Mouse (Mus musculus) kidney, embryonic 14.5 days (tissue): ENCODE results near the gene Thbs3. TPM values are rescaled to one million over a fixed set of nuclear protein-coding genes. Genes with fewer than 3 reads are reported as not detected.

Experiments used
- ATAC-seq: fragments of 200-750 bp; cut with Nextera tagmentation; 2 replicates; pipeline ENCODE4 v1.8.0; 2017; ENCODE audit warnings: moderate number of reproducible peaks, mild to moderate bottlenecking, moderate TSS enrichment, moderate library complexity; ENCODE audit not compliant: low FRiP score, low TSS enrichment
- H3K27ac ChIP-seq: fragments of 300-500 bp; sonication (generic); 2 replicates; pipeline ENCODE4 v1.5.1; 2014; ENCODE audit warnings: low read depth, mild to moderate bottlenecking, low read length, moderate library complexity, mixed read lengths
- H3K27me3 ChIP-seq: fragments of 300-500 bp; sonication (generic); 2 replicates; pipeline ENCODE4 v1.6.1; 2014; ENCODE audit warnings: mild to moderate bottlenecking, low read length; ENCODE audit not compliant: control insufficient read depth, insufficient read depth
- H3K36me3 ChIP-seq: fragments of 300-500 bp; sonication (generic); 2 replicates; pipeline ENCODE4 v1.6.1; 2014; ENCODE audit warnings: low read length, mixed read lengths; ENCODE audit not compliant: control insufficient read depth, insufficient read depth
- H3K4me1 ChIP-seq: fragments of 300-500 bp; sonication (generic); 2 replicates; pipeline ENCODE4 v1.6.1; 2014; ENCODE audit warnings: low read length, mixed read lengths; ENCODE audit not compliant: control insufficient read depth, insufficient read depth
- H3K4me2 ChIP-seq: fragments of 300-500 bp; sonication (generic); replicated peaks from 2 replicates; pipeline ENCODE4 v1.6.1; 2014; ENCODE audit warnings: low read depth, mild to moderate bottlenecking, low read length
- H3K4me3 ChIP-seq: fragments of 300-500 bp; sonication (generic); 2 replicates; pipeline ENCODE4 v1.5.1; 2014; ENCODE audit warnings: mild to moderate bottlenecking, low read length
- H3K9ac ChIP-seq: fragments of 300-500 bp; sonication (generic); 2 replicates; pipeline ENCODE4 v1.6.1; 2014; ENCODE audit warnings: low read depth, mild to moderate bottlenecking, low read length, moderate library complexity
- H3K9me3 ChIP-seq: fragments of 300-500 bp; sonication (generic); 2 replicates; pipeline ENCODE4 v1.6.1; 2016; ENCODE audit warnings: low read length; ENCODE audit not compliant: control insufficient read depth
- WGBS: fragments of 180-500 bp; shearing (Covaris S2); extraction: QIAGEN DNeasy Blood & Tissue Kit; methylation state at CpG from one replicate; pipeline ENCODE4 v1.1.7; 2014; 5-methylcytosine and 5-hydroxymethylcytosine counted together
- polyA plus RNA-seq: library from polyadenylated mRNA; unstranded; fragments of >200 nt; fragmentation: Nextera tagmentation; extraction: Ambion mirVana; gene quantifications from 2 replicates; pipeline ENCODE4 v1.2.1, GENCODE M21; 2014

Thbs3 gene
- polyA plus RNA-seq, 1 experiment from 2014 or later = 13.2 TPM

DNA sequence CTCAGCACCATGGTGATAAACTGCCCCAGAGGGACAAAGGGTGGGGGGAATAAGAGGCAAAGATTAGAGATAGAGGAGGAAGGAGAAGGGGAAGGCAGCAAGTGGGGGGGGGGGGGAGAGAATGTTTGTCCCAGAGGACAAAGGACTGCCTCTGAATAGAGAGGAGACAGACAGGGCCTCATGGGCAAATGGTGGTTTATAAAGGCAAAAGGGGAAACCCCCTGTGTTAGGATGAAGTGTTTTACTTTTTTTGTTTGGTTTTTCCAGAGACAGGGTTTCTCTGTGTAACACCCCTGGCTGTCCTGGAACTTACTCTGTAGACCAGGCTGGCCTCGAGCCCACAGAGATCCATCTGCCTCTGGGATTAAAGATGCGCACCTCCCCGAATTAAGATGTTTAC is 45.2 kb downstream of the Thbs3 start:
- Histone ChIP-seq H3K27me3 (no peaks in the 10 kb centered on the region), H3K4me3 (no peak overlapping the region), H3K4me1 (no peaks in the 10 kb centered on the region), H3K9me3 (no peaks in the 10 kb centered on the region), H3K9ac (no peak overlapping the region), H3K36me3 (no peaks in the 10 kb centered on the region), H3K27ac (no peak overlapping the region), H3K4me2 (no peak overlapping the region)
- WGBS = 72% methylated on average over 3 of the region's 3 CpGs
- no peak for ATAC-seq

DNA sequence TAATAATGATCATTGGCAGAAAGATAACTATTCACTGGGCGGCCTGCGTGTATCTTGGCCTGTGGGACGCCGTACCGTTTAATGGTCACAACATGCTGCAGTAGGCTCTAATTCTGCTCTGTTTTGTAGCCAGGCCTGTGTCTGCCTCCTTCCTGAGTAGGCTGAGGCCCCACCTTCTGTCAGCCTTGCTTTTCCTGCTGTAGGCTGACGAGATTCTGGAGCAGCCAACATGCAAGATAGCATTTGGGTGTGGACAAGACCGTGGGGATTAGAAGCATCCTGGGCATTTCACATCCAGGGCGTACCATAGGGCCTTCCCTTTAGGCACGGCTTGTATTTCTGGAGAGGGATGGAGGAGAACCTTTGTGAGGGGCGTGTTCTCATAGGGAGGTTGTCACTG is 47.4 kb downstream of the Thbs3 start:
- no peaks in the 10 kb centered on the region for H3K27me3 ChIP-seq

GRCm38 (mm10) chr3:89266439-89266893 is 51.5 kb downstream of the Thbs3 start:
- peaks cover 30% of the 10 kb centered on the region for H3K4me1 ChIP-seq
- H3K4me3 ChIP-seq = peak overlapping the region; percentile 83
- WGBS = 0% methylated on average over 20 of the region's 20 CpGs
- H3K27me3 ChIP-seq = no peaks in the 10 kb centered on the region
- peak overlapping the region; percentile 84 for H3K9ac ChIP-seq
- peak overlapping the region; percentile 85 for H3K4me2 ChIP-seq
- peaks cover 7% of the 10 kb centered on the region; the same call in 1 of the 2 replicates for H3K36me3 ChIP-seq
- H3K9me3 ChIP-seq = no peaks in the 10 kb centered on the region
- peak overlapping the region; percentile 10; the same call in 1 of the 2 replicates for H3K27ac ChIP-seq
- ATAC-seq = peak; percentile 83

More for the DNA sequence above, 47.4 kb downstream of the Thbs3 start:
- 0 out of 2 replicates have a peak, but pooled peaks cover 7% of the 10 kb centered on the region for H3K4me1 ChIP-seq
- WGBS = 59% methylated on average over 10 of the region's 10 CpGs
- no peak overlapping the region for H3K4me3 ChIP-seq
- no peak overlapping the region for H3K4me2 ChIP-seq
- no peaks in the 10 kb centered on the region for H3K36me3 ChIP-seq
- no peaks in the 10 kb centered on the region for H3K9me3 ChIP-seq
- H3K27ac ChIP-seq = peak overlapping the region; percentile 47; the same call in 1 of the 2 replicates
- ATAC-seq = no peak
- no peak overlapping the region for H3K9ac ChIP-seq

GRCm38 (mm10) chr3:89268916-89269315 is 53.9 kb downstream of the Thbs3 start:
- H3K4me2 ChIP-seq = peak overlapping the region; percentile 78; the same call in 1 of the 2 replicates
- no peaks in the 10 kb centered on the region for H3K9me3 ChIP-seq
- no peaks in the 10 kb centered on the region for H3K27me3 ChIP-seq
- no peak overlapping the region for H3K27ac ChIP-seq
- H3K4me1 ChIP-seq = peaks cover 30% of the 10 kb centered on the region
- ATAC-seq = no peak
- no peak overlapping the region for H3K4me3 ChIP-seq
- peak overlapping the region; percentile 23; the same call in 1 of the 2 replicates for H3K9ac ChIP-seq
- WGBS = 55% methylated on average over 8 of the region's 8 CpGs
- peaks cover 23% of the 10 kb centered on the region for H3K36me3 ChIP-seq

DNA sequence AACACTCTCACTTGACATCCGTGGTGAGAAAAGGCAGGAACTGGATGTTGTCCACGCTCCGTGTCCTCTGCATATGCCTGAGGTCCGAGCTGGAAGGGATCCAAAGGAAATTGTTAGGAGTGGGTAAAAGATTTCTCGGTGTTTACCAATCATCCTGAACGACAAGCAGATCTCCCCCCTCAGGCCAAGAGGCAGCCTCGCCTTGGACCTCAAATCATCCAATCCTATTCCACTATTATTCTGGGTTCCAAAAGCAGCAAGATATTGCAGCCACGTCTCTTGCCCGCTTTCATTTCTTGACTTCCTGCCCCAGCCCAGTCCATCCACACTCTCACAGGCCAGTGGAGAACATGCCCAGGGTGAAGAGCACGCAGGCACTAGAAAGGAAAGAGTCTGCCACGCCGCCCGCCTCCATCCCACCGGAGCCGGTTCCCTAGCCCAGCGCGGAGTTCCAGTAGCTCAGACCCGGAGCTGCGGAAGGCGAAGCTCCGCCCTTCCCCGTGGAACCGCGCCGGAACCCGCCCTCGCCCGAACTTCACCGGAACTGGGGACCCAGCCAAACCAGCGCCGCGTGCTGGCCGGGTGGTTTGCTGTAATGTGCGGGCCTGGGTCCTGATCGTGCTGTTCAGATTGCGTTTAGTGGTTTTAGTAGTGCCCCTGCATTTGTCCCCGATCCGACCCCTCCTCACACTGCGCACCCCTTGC is 55.2 kb downstream of the Thbs3 start, which contains the start of gene Slc50a1:
Gene Slc50a1, minus strand, starts transcription at position 520 of the 705 bp plus-strand sequence.
- H3K27me3 ChIP-seq = no peaks in the 10 kb centered on the region
- peak within 1 kb of the TSS; percentile 86 for H3K27ac ChIP-seq
- H3K4me3 ChIP-seq = peak within 1 kb of the TSS; percentile 53
- peak within 1 kb of the TSS; percentile 76 for H3K9ac ChIP-seq
- H3K9me3 ChIP-seq = no peaks in the 10 kb centered on the region
- peak within 1 kb of the TSS; percentile 78 for H3K4me2 ChIP-seq
- peak; percentile 58 for ATAC-seq
- H3K4me1 ChIP-seq = peaks cover 30% of the 10 kb centered on the region
- peaks cover 28% of the 10 kb centered on the region for H3K36me3 ChIP-seq
- 3% methylated on average over 39 of the region's 39 CpGs for WGBS

- ATAC-seq = no peak
- Histone ChIP-seq H3K27ac (peak overlapping the region; percentile 86; the same call in 1 of the 2 replicates), H3K4me1 (peaks cover 30% of the 10 kb centered on the region), H3K27me3 (no peaks in the 10 kb centered on the region), H3K4me2 (peak overlapping the region; percentile 78; the same call in 1 of the 2 replicates), H3K9me3 (no peaks in the 10 kb centered on the region), H3K36me3 (peaks cover 35% of the 10 kb centered on the region), H3K4me3 (peak overlapping the region; percentile 53), H3K9ac (peak overlapping the region; percentile 76)
- 74% methylated on average over 6 of the region's 6 CpGs for WGBS
These were observed 55.9 kb downstream of the Thbs3 start for GRCm38 (mm10) chr3:89270891-89271290.

DNA sequence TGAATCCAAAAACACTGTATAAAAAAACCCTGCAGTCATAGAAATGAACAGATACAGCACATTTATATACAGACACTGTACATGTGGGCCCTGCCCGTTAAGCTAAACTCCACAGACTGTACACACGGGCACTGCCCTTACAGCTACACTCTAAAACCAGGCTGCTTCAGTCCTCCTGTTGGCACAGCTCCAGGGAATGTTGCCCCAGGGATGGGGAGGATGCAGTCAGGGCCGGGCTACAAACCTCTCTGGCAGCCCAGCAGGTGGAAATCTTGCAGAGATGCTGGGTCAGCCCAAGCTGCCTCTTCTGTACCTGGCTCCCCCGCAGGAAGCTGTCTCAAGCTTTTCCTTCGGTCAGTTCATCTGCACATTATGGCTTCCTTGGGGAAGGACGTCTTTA is 56.8 kb downstream of the Thbs3 start:
- H3K4me3 ChIP-seq = no peak overlapping the region
- no peak overlapping the region for H3K4me2 ChIP-seq
- H3K9ac ChIP-seq = no peak overlapping the region
- no peak overlapping the region for H3K27ac ChIP-seq
- H3K9me3 ChIP-seq = no peaks in the 10 kb centered on the region
- peaks cover 36% of the 10 kb centered on the region for H3K36me3 ChIP-seq
- no peak for ATAC-seq
- 63% methylated on average over 6 of the region's 6 CpGs for WGBS
- H3K27me3 ChIP-seq = no peaks in the 10 kb centered on the region
- peaks cover 31% of the 10 kb centered on the region for H3K4me1 ChIP-seq

DNA sequence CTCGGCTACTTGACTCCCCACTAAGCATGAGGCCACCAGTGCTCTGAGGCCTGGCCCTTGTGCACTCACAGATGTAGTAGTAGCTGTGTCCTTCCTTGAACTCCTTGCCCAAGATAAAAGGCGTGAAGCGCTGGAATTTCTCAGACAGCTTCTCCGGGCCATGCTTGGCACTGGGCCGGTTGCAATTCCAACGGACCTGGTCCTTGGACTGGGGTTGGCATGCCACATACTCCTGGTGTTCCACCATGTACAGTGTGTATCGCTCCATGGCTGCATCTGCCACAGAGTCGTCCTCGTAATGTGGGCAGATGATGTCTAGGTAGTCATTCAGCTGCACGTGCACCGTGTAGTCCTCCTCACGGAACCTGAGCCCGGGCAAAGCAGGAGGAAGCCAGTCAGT is 61.1 kb downstream of the Thbs3 start:
- Histone ChIP-seq H3K9ac (no peak overlapping the region), H3K9me3 (no peaks in the 10 kb centered on the region), H3K27ac (no peak overlapping the region), H3K4me3 (no peak overlapping the region), H3K4me2 (no peak overlapping the region), H3K27me3 (no peaks in the 10 kb centered on the region; the same call in 1 of the 2 replicates), H3K4me1 (peaks cover 31% of the 10 kb centered on the region), H3K36me3 (peaks cover 30% of the 10 kb centered on the region)
- 92% methylated on average over 13 of the region's 13 CpGs for WGBS
- ATAC-seq = no peak
